Mouse (Mus musculus): ENCODE measurements around the gene Szt2. TPM values are rescaled to one million over a fixed set of nuclear protein-coding genes. Genes with fewer than 3 reads are reported as not detected.

Szt2 gene
- polyA plus RNA-seq, 1 experiment from 2014 or later: 7.6 TPM

Other genes starting within 250 kb of the Szt2 start
- gene Kdm4a, start 229.2 kb downstream of the Szt2 start, polyA plus RNA-seq (2014; fragmentation: Nextera tagmentation; extraction: Ambion mirVana): 30.7 and 30.8 TPM in 2 replicates
- gene Ptprf, start 117.9 kb downstream of the Szt2 start, polyA plus RNA-seq (2014; fragmentation: Nextera tagmentation; extraction: Ambion mirVana): 24.5 and 26.9 TPM in 2 replicates
- gene Med8, start 64 bp upstream of the Szt2 start, polyA plus RNA-seq (2014; fragmentation: Nextera tagmentation; extraction: Ambion mirVana): 91.1 and 95.1 TPM in 2 replicates
- 59.7 and 68.4 TPM in 2 replicates for gene Elovl1, start 18.8 kb upstream of the Szt2 start, polyA plus RNA-seq (2014; fragmentation: Nextera tagmentation; extraction: Ambion mirVana)
- gene Cdc20, start 28.1 kb upstream of the Szt2 start, polyA plus RNA-seq (2014; fragmentation: Nextera tagmentation; extraction: Ambion mirVana): 169 and 179 TPM in 2 replicates
- 3.7 and 4.4 TPM in 2 replicates for gene Mpl, start 48.2 kb upstream of the Szt2 start, polyA plus RNA-seq (2014; fragmentation: Nextera tagmentation; extraction: Ambion mirVana)
- gene Tie1, start 80.8 kb upstream of the Szt2 start, polyA plus RNA-seq (2014; fragmentation: Nextera tagmentation; extraction: Ambion mirVana): 34.6 and 40.9 TPM in 2 replicates
- gene 2610528J11Rik, start 117.7 kb upstream of the Szt2 start, polyA plus RNA-seq (2014; fragmentation: Nextera tagmentation; extraction: Ambion mirVana): 0.31 and 0.39 TPM in 2 replicates
- gene Tmem125, start 134.8 kb upstream of the Szt2 start, polyA plus RNA-seq (2014; fragmentation: Nextera tagmentation; extraction: Ambion mirVana): 0.16 and 0.45 TPM in 2 replicates
- gene Cfap57, start 211.5 kb upstream of the Szt2 start, polyA plus RNA-seq (2014; fragmentation: Nextera tagmentation; extraction: Ambion mirVana): 1.2 and 1.5 TPM in 2 replicates
- 106 and 111 TPM in 2 replicates for gene Ebna1bp2, start 211.5 kb upstream of the Szt2 start, polyA plus RNA-seq (2014; fragmentation: Nextera tagmentation; extraction: Ambion mirVana)
- gene Olfr62, start 249.7 kb upstream of the Szt2 start, polyA plus RNA-seq (2014; fragmentation: Nextera tagmentation; extraction: Ambion mirVana): not detected in 2 replicates

Data from heart, embryonic 11.5 days (tissue).